Mouse (Mus musculus): ENCODE measurements around the gene Nutf2. TPM values are rescaled to one million over a fixed set of nuclear protein-coding genes. Genes with fewer than 3 reads are reported as not detected.

Gene Nutf2
- total RNA-seq (2014; fragmentation: Nextera tagmentation) (378 and 465 TPM in 2 replicates), total RNA-seq (2017) (87.1 and 116 TPM in 2 replicates), polyA plus RNA-seq (2012) (284 and 322 TPM in 2 replicates)

DNA sequence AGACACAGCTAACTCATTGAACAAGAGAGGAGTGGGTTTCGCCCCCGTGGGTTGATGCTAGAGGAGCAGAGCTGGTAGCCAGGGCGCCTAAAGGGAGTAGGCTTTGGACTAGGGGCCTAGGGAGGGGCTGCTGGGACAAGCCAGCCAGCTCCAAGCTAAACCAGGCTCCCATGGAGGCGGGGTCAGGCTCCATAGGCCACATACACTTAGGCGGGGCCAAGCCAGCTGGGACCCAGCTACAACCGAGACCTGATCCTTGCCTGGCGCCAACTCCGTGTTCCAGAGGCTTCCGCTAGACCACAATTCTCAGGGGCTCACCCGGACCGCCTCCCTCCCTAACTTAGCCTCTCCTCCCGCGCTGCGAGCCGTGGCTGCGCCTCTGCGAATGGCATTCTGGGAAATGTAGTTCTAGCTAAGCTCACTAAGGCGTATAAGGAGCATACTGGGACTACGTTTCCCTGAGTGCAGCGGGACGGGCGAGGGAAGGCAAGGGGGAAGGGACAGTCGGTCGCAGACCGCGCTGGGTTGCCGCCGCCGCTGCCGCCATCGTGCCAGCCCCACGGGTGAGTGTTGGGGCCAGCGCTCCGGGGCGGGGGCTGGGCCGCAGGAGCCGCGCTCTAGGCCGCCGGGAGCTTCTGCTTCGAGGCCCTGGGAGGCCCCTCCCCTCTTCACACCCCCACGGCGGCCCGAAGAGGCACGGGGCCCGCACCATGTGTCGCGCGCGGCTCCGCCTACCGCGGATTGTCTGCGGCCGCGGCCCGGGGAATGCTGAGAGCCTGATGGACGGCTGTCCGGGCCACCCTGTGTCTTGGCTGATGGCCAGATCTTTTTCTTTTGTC is at the start of gene Nutf2:
TSS of gene Nutf2 (plus strand) at position 438 of the 839 bp plus-strand sequence.
- peak; percentile 92 for ATAC-seq (ENCODE audit: extremely low read depth, insufficient number of reproducible peaks, low FRiP score, poor library complexity, severe bottlenecking)
- Histone ChIP-seq H3K9me3 (replicated peaks) (no peaks in the 10 kb centered on the region), H3K4me3 (ENCODE audit: low read depth, low read length) (peak within 1 kb of the TSS; percentile 95), H3K27me3 (ENCODE audit: insufficient read depth, low read length) (no peaks in the 10 kb centered on the region), H3K36me3 (replicated peaks) (peaks cover 58% of the 10 kb centered on the region), H3K4me1 (ENCODE audit: insufficient read depth, low read depth, low read length) (peaks cover 79% of the 10 kb centered on the region)
- TF ChIP-seq GATA1 (IDR thresholded peaks at IDR 0.05; ENCODE audit: borderline replicate concordance, low read length), result no peak
- no peak for TF ChIP-seq CTCF (IDR thresholded peaks at IDR 0.05; ENCODE audit: low read depth, low read length)
- TF ChIP-seq POLR2AphosphoS5 (IDR thresholded peaks at IDR 0.05; ENCODE audit: insufficient replicate concordance, low read depth, low read length), result no peak
- no peak for TF ChIP-seq GATA2 (IDR thresholded peaks at IDR 0.05; ENCODE audit: borderline replicate concordance, low read depth, low read length)
- no peak for TF ChIP-seq TAL1 (conservative IDR thresholded peaks at IDR 0.05; ENCODE audit: low read depth, low read length)
- DNase-seq (ENCODE audit: low spot score), result peak; percentile 94

- peak overlapping the region; percentile 29; the same call in 1 of the 2 replicates for H3K4me3 ChIP-seq (ENCODE audit: low read depth, low read length)
- peaks cover 79% of the 10 kb centered on the region for H3K36me3 ChIP-seq (replicated peaks)
- H3K27me3 ChIP-seq (ENCODE audit: insufficient read depth, low read length), result no peaks in the 10 kb centered on the region
- no peak for TF ChIP-seq CTCF (IDR thresholded peaks at IDR 0.05; ENCODE audit: low read depth, low read length)
- no peak for TF ChIP-seq POLR2AphosphoS5 (IDR thresholded peaks at IDR 0.05; ENCODE audit: insufficient replicate concordance, low read depth, low read length)
- peak; percentile 42 for TF ChIP-seq TAL1 (conservative IDR thresholded peaks at IDR 0.05; ENCODE audit: low read depth, low read length)
- H3K4me1 ChIP-seq (ENCODE audit: insufficient read depth, low read depth, low read length), result peaks cover 78% of the 10 kb centered on the region
- peak; percentile 85 for ATAC-seq (ENCODE audit: extremely low read depth, insufficient number of reproducible peaks, low FRiP score, poor library complexity, severe bottlenecking)
- DNase-seq (ENCODE audit: low spot score), result peak; percentile 27
- no peaks in the 10 kb centered on the region for H3K9me3 ChIP-seq (replicated peaks)
Observed at GRCm38 (mm10) chr8:105811061-105811460, 49.3 kb upstream of the Nutf2 start.

- no peak for DNase-seq (ENCODE audit: low spot score)
- H3K4me3 ChIP-seq (ENCODE audit: low read depth, low read length), result no peak overlapping the region; the same call in 1 of the 2 replicates
- H3K36me3 ChIP-seq (replicated peaks), result peaks cover 78% of the 10 kb centered on the region
Observed at GRCm38 (mm10) chr8:105811543-105811942, 48.8 kb upstream of the Nutf2 start.

GRCm38 (mm10) chr8:105812511-105812910 is 47.9 kb upstream of the Nutf2 start:
- TF ChIP-seq TAL1 (conservative IDR thresholded peaks at IDR 0.05; ENCODE audit: low read depth, low read length), result no peak
- no peak for TF ChIP-seq CTCF (IDR thresholded peaks at IDR 0.05; ENCODE audit: low read depth, low read length)
- TF ChIP-seq GATA1 (IDR thresholded peaks at IDR 0.05; ENCODE audit: borderline replicate concordance, low read length), result no peak
- TF ChIP-seq POLR2AphosphoS5 (IDR thresholded peaks at IDR 0.05; ENCODE audit: insufficient replicate concordance, low read depth, low read length), result no peak
- TF ChIP-seq GATA2 (IDR thresholded peaks at IDR 0.05; ENCODE audit: borderline replicate concordance, low read depth, low read length), result no peak
- H3K4me1 ChIP-seq (ENCODE audit: insufficient read depth, low read depth, low read length), result peaks cover 79% of the 10 kb centered on the region
- no peaks in the 10 kb centered on the region for H3K27me3 ChIP-seq (ENCODE audit: insufficient read depth, low read length)
- ATAC-seq (ENCODE audit: extremely low read depth, insufficient number of reproducible peaks, low FRiP score, poor library complexity, severe bottlenecking) (no peak), DNase-seq (ENCODE audit: low spot score) (no peak)
- H3K36me3 ChIP-seq (replicated peaks), result peaks cover 78% of the 10 kb centered on the region
- H3K9me3 ChIP-seq (replicated peaks), result no peaks in the 10 kb centered on the region
- H3K4me3 ChIP-seq (ENCODE audit: low read depth, low read length), result no peak overlapping the region

More at GRCm38 (mm10) chr8:105811543-105811942, 48.8 kb upstream of the Nutf2 start:
- Histone ChIP-seq H3K4me1 (ENCODE audit: insufficient read depth, low read depth, low read length) (peaks cover 77% of the 10 kb centered on the region), H3K9me3 (replicated peaks) (no peaks in the 10 kb centered on the region), H3K27me3 (ENCODE audit: insufficient read depth, low read length) (no peaks in the 10 kb centered on the region)
- TF ChIP-seq CTCF (IDR thresholded peaks at IDR 0.05; ENCODE audit: low read depth, low read length), result no peak
- TF ChIP-seq GATA1 (IDR thresholded peaks at IDR 0.05; ENCODE audit: borderline replicate concordance, low read length), result no peak
- TF ChIP-seq POLR2AphosphoS5 (IDR thresholded peaks at IDR 0.05; ENCODE audit: insufficient replicate concordance, low read depth, low read length), result no peak
- no peak for TF ChIP-seq GATA2 (IDR thresholded peaks at IDR 0.05; ENCODE audit: borderline replicate concordance, low read depth, low read length)
- TF ChIP-seq TAL1 (conservative IDR thresholded peaks at IDR 0.05; ENCODE audit: low read depth, low read length), result no peak
- no peak for ATAC-seq (ENCODE audit: extremely low read depth, insufficient number of reproducible peaks, low FRiP score, poor library complexity, severe bottlenecking)

GRCm38 (mm10) chr8:105813241-105813640 is 47.1 kb upstream of the Nutf2 start:
- Histone ChIP-seq H3K36me3 (replicated peaks) (peaks cover 77% of the 10 kb centered on the region), H3K4me1 (ENCODE audit: insufficient read depth, low read depth, low read length) (peaks cover 79% of the 10 kb centered on the region), H3K9me3 (replicated peaks) (no peaks in the 10 kb centered on the region), H3K4me3 (ENCODE audit: low read depth, low read length) (no peak overlapping the region), H3K27me3 (ENCODE audit: insufficient read depth, low read length) (no peaks in the 10 kb centered on the region)
- DNase-seq (ENCODE audit: low spot score) (no peak), ATAC-seq (ENCODE audit: extremely low read depth, insufficient number of reproducible peaks, low FRiP score, poor library complexity, severe bottlenecking) (no peak)
- TF ChIP-seq GATA2 (IDR thresholded peaks at IDR 0.05; ENCODE audit: borderline replicate concordance, low read depth, low read length) (no peak), GATA1 (IDR thresholded peaks at IDR 0.05; ENCODE audit: borderline replicate concordance, low read length) (no peak)

GRCm38 (mm10) chr8:105819659-105820058 is 40.7 kb upstream of the Nutf2 start:
- DNase-seq (ENCODE audit: low spot score) (no peak), ATAC-seq (ENCODE audit: extremely low read depth, insufficient number of reproducible peaks, low FRiP score, poor library complexity, severe bottlenecking) (no peak)
- TF ChIP-seq GATA2 (IDR thresholded peaks at IDR 0.05; ENCODE audit: borderline replicate concordance, low read depth, low read length) (no peak), POLR2AphosphoS5 (IDR thresholded peaks at IDR 0.05; ENCODE audit: insufficient replicate concordance, low read depth, low read length) (no peak), CTCF (IDR thresholded peaks at IDR 0.05; ENCODE audit: low read depth, low read length) (no peak), TAL1 (conservative IDR thresholded peaks at IDR 0.05; ENCODE audit: low read depth, low read length) (no peak), GATA1 (IDR thresholded peaks at IDR 0.05; ENCODE audit: borderline replicate concordance, low read length) (no peak)
- H3K4me3 ChIP-seq (ENCODE audit: low read depth, low read length), result no peak overlapping the region; the same call in 1 of the 2 replicates
- peaks cover 81% of the 10 kb centered on the region for H3K36me3 ChIP-seq (replicated peaks)
- H3K27me3 ChIP-seq (ENCODE audit: insufficient read depth, low read length), result no peaks in the 10 kb centered on the region
- H3K4me1 ChIP-seq (ENCODE audit: insufficient read depth, low read depth, low read length), result peaks cover 81% of the 10 kb centered on the region
- no peaks in the 10 kb centered on the region for H3K9me3 ChIP-seq (replicated peaks)

Data from G1E (cell line).